Mouse (Mus musculus) left cerebral cortex, adult 11 months (tissue): ENCODE data around the gene Arhgap8.
A peak's percentile ranks its signal among the peaks of the same experiment; 100 is the strongest.

Experiments
- DNase-seq: peaks from one replicate; pipeline ENCODE4 v3.0.0; 2022; ENCODE audit warnings: low spot score

Gene Arhgap8

DNA sequence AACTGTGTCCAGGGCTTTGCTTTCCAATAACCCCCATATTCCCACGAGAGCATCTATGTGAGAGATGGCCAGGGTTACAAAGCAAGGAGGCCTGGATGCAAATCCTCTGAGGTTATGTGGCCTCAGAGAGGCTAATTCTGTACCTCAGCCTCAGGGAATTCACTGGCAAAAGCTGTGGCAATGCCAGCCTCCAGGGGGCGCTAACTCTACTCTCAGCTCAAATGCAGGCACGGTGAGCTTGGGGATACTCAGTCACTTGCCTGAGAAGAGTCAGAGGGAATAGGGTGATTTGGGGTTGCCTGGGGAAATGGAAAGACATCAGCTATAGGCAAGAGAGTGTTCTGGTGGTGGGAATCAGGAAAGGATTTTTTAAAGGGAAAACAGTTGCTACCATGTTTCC is 83.8 kb downstream of the Arhgap8 start:
- peak; percentile 35 for DNase-seq

GRCm38 (mm10) chr15:84809275-84809952 is 89.6 kb downstream of the Arhgap8 start:
- no peak for DNase-seq

GRCm38 (mm10) chr15:84811126-84811525 is 91.3 kb downstream of the Arhgap8 start:
- no peak for DNase-seq

DNA sequence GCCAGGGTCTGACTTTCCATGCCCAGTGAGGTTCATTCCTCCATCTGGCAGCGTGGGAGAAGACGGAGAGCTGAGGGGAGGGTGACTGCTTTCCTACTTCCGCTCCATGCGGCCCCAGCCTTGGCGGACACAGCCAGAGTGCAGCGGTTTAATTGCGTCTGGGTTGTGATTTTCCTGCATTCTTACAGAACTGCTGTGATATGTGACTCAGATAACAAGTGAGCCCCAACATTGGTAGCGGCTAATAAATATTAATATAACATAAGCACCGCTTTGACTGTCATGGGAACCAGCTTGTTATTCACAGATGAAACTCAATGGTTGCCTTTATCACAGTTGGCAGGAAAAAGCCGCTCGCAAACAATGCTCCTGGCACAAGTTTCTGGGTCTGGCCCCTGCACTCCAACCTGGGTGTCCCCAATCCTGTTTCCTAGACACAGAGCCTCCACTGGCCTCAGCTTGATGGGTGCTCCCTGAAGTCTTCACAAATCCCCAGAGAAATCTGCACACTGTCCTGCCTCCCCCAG is 93.0 kb downstream of the Arhgap8 start:
- DNase-seq = no peak

GRCm38 (mm10) chr15:84815171-84815570 is 95.3 kb downstream of the Arhgap8 start:
- no peak for DNase-seq

DNA sequence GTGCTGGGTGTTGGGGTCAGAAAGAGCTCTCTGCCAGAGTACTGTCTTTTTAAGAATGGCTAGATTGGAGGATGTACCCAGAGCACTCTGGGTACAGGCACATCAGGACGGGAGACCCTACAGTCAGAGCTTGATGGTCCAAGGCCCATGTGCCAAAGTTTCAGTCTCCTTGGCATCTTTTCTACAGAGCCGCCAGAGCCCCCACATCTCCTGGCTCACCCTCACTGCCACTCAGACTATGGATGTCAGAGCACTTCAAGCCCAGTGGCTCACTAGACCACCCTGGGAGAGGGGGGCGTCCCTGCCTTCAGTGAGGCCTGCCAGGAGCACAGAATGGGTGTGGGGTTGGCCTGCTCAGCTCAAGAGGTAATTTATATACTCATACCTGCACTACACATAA is 97.7 kb downstream of the Arhgap8 start:
- no peak for DNase-seq

DNA sequence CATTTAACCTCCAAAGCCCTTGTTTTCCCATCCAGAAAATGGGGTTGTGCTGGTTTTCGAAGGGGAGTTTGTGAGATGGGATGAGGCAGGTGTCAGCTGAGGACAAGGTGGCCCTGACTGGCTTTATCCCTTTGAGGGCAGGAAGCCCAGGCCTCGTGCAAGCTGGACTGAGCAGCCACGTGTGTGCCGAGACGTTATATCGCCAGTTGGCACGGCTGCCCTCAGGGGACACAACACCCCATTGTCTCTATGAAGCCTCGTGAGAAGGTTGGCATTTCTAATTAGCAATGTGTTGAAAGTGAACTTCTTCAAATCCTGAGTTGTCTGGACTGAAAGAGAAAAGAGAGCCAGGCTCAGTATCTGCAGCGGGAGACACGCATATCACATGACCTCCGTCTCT is 98.4 kb downstream of the Arhgap8 start:
- no peak for DNase-seq

DNA sequence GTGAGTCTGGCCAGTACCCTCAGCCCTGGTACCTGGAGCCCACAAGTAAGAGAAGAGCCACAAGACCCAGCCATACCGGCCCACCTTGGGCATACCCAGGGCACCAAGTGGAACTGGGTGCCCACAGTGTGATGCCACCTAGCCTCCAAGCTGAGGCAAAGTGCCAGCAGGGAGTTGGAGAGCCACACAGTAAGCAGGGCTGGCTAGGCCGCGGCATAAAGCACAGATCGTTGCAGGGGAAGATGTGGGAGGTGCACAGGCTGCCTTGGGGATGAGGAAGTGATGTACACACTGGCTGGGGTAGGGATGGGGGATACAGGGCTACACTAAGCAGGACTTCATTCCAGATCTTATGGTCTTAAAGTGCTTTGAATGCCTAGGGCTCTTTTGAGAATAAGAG is 101.0 kb downstream of the Arhgap8 start:
- DNase-seq = no peak
